Mouse (Mus musculus): Measurements from ENCODE around the gene Ncdn.

Ncdn gene

GRCm38 (mm10) chr4:126752024-126752607 is 1.1 kb downstream of the Ncdn start:
- peak; percentile 92 for DNase-seq

GRCm38 (mm10) chr4:126751556-126752023 is 1.6 kb downstream of the Ncdn start:
- DNase-seq: no peak

GRCm38 (mm10) chr4:126750863-126751555 is 2.2 kb downstream of the Ncdn start:
- DNase-seq: peak; percentile 81

GRCm38 (mm10) chr4:126750046-126750683 is 3.1 kb downstream of the Ncdn start:
- DNase-seq: peak; percentile 95

GRCm38 (mm10) chr4:126749553-126749952 is 3.7 kb downstream of the Ncdn start:
- no peak for DNase-seq

GRCm38 (mm10) chr4:126748381-126748780 is 4.9 kb downstream of the Ncdn start:
- DNase-seq: peak; percentile 88

GRCm38 (mm10) chr4:126746194-126746840 is 6.9 kb downstream of the Ncdn start:
- no peak for DNase-seq

GRCm38 (mm10) chr4:126745506-126746193 is 7.6 kb downstream of the Ncdn start:
- DNase-seq: peak; percentile 92

- peak; percentile 87 for DNase-seq
Measured at GRCm38 (mm10) chr4:126744831-126745230, 8.4 kb downstream of the Ncdn start.

GRCm38 (mm10) chr4:126743713-126744112 is 9.5 kb downstream of the Ncdn start:
- no peak for DNase-seq

GRCm38 (mm10) chr4:126742976-126743375 is 10.3 kb downstream of the Ncdn start:
- DNase-seq: peak; percentile 90

- DNase-seq: peak; percentile 94
Measured at GRCm38 (mm10) chr4:126741448-126741847, 11.8 kb downstream of the Ncdn start.

GRCm38 (mm10) chr4:126739966-126740676 is 13.1 kb downstream of the Ncdn start:
- DNase-seq: no peak

- DNase-seq: peak; percentile 93
Measured at GRCm38 (mm10) chr4:126736001-126736414, 17.2 kb downstream of the Ncdn start, which contains the start of gene Tfap2e. TSS of gene Tfap2e (minus strand) at chr4:126736240.

- DNase-seq: no peak
Measured at GRCm38 (mm10) chr4:126735382-126736000, 17.7 kb downstream of the Ncdn start.

GRCm38 (mm10) chr4:126734700-126735381 is 18.4 kb downstream of the Ncdn start:
- DNase-seq: no peak

GRCm38 (mm10) chr4:126734001-126734603 is 19.1 kb downstream of the Ncdn start:
- DNase-seq: no peak

- DNase-seq: no peak
Measured at GRCm38 (mm10) chr4:126732531-126733380, 20.5 kb downstream of the Ncdn start.

GRCm38 (mm10) chr4:126732111-126732510 is 21.1 kb downstream of the Ncdn start:
- DNase-seq: no peak

- peak; percentile 55 for DNase-seq
Measured at GRCm38 (mm10) chr4:126707439-126707826, 45.8 kb downstream of the Ncdn start.

Data from heart, adult 11 months (tissue).